Mouse (Mus musculus) heart, embryonic 13.5 days (tissue): Measurements from ENCODE around the gene Mapkbp1. TPM values are rescaled to one million over a fixed set of nuclear protein-coding genes. Genes with fewer than 3 reads are reported as not detected.

Experiments
- ATAC-seq: fragments of 200-750 bp; cut with Nextera tagmentation; 2 replicates; pipeline ENCODE4 v1.8.0; 2017; ENCODE audit warnings: moderate TSS enrichment; ENCODE audit not compliant: insufficient number of reproducible peaks, low FRiP score, low TSS enrichment; ENCODE audit errors: extremely low read depth
- H3K27ac ChIP-seq: fragments of 300-500 bp; sonication (generic); replicated peaks from 2 replicates; pipeline ENCODE4 v1.5.1; 2015; ENCODE audit warnings: moderate library complexity, mild to moderate bottlenecking, inconsistent platforms
- H3K27me3 ChIP-seq: fragments of 300-500 bp; sonication (generic); replicated peaks from 2 replicates; pipeline ENCODE4 v1.6.1; 2015; ENCODE audit warnings: mild to moderate bottlenecking, inconsistent platforms
- H3K36me3 ChIP-seq: fragments of 300-500 bp; sonication (generic); 2 replicates; pipeline ENCODE4 v1.6.1; 2015; ENCODE audit warnings: mild to moderate bottlenecking, inconsistent platforms
- H3K4me1 ChIP-seq: fragments of 300-500 bp; sonication (generic); 2 replicates; pipeline ENCODE4 v1.6.1; 2015; ENCODE audit warnings: inconsistent platforms
- H3K4me2 ChIP-seq: fragments of 300-500 bp; sonication (generic); 2 replicates; pipeline ENCODE4 v1.6.1; 2015; ENCODE audit warnings: inconsistent platforms, mild to moderate bottlenecking, moderate library complexity
- H3K4me3 ChIP-seq: fragments of 300-500 bp; sonication (generic); 2 replicates; pipeline ENCODE4 v1.5.1; 2015; ENCODE audit warnings: moderate library complexity, mild to moderate bottlenecking, inconsistent platforms
- H3K9ac ChIP-seq: fragments of 300-500 bp; sonication (generic); 2 replicates; pipeline ENCODE4 v1.6.1; 2015; ENCODE audit warnings: inconsistent platforms, mild to moderate bottlenecking, moderate library complexity
- H3K9me3 ChIP-seq: fragments of 300-500 bp; sonication (generic); 2 replicates; pipeline ENCODE4 v1.6.1; 2016; ENCODE audit warnings: inconsistent platforms
- WGBS: fragments of 180-500 bp; shearing (Covaris S2); methylation state at CpG from one replicate; pipeline ENCODE4 v1.1.7; 2015; ENCODE audit warnings: mixed read lengths; 5-methylcytosine and 5-hydroxymethylcytosine counted together
- polyA plus RNA-seq: library from polyadenylated mRNA; unstranded; fragments of >200 nt; fragmentation: Nextera tagmentation; extraction: Ambion mirVana; gene quantifications from 2 replicates; pipeline ENCODE4 v1.2.1, GENCODE M21; 2015

Mapkbp1 gene
- polyA plus RNA-seq, 1 experiment from 2014 or later: 1.8 TPM

DNA sequence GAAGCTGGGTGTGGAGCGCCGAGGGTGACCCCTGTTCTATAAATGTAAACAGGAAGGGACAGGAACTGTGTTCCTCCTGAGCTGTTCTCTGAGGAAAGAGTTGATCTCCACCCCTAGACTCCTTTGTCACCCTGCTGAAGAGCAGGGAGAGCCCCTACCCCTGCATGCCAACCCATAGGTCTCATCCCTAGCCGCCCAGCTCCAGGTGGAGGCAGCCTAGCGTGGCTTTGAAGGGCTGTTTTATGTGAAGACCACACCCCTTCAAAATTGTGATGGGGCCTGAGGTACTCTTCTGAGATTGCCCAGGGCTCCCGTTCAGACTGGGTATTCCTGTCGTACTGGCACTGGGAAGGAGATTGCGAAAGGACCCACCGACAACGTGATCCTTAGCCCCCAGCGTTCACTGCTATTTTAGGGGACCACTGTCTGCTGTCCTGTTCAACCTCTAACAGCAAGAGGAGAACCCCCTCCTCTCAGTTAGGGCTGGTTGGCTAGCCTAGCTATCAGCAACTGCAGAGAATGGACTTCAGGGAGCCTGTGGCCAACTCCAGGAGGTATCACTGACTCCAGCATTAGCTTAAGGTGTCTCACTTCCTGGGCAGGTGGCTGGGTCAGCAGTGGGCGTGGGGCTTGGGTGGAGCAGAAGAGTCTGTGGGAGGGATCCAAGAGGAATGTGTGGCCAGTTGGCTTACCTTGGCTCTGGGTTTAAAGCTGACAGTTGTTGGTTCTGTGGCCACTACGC lies 60.4 kb downstream of the Mapkbp1 start, which contains the start of gene Pla2g4b:
TSS of gene Pla2g4b (plus strand) at position 692 of the 742 bp plus-strand sequence.
- no peak within 1 kb of the TSS for H3K27ac ChIP-seq
- no peak within 1 kb of the TSS for H3K4me3 ChIP-seq
- ATAC-seq: no peak
- H3K9ac ChIP-seq: no peak within 1 kb of the TSS
- peaks cover 12% of the 10 kb centered on the region for H3K4me1 ChIP-seq
- no peak within 1 kb of the TSS for H3K4me2 ChIP-seq
- H3K27me3 ChIP-seq: no peaks in the 10 kb centered on the region
- peaks cover 80% of the 10 kb centered on the region for H3K36me3 ChIP-seq
- 85% methylated on average over 12 of the region's 12 CpGs for WGBS
- no peaks in the 10 kb centered on the region for H3K9me3 ChIP-seq

DNA sequence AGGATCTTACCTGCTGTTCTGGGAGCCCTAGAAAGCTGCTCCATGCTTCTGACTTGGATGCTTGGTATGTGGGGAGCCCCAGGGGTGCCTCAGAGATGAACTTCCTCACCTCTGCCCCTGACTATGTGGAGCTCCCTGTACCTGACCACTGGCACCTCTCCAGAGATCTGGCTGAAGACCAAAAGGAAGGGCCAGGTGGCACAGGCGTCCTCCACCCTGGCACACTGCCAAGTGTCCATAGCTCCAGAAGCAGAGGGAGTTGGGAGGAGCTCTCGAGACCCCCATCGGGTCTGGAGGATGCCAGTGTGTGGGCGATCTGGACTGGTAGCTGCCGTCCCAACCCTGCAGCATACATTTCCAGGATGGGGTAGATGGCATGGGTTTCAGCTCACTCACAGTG lies 61.2 kb downstream of the Mapkbp1 start:
- H3K36me3 ChIP-seq: peaks cover 88% of the 10 kb centered on the region
- H3K9ac ChIP-seq: no peak overlapping the region
- H3K4me2 ChIP-seq: no peak overlapping the region
- peaks cover 4% of the 10 kb centered on the region; the same call in 1 of the 2 replicates for H3K4me1 ChIP-seq
- ATAC-seq: no peak
- H3K4me3 ChIP-seq: no peak overlapping the region
- H3K27me3 ChIP-seq: no peaks in the 10 kb centered on the region
- no peak overlapping the region for H3K27ac ChIP-seq
- no peaks in the 10 kb centered on the region for H3K9me3 ChIP-seq
- 67% methylated on average over 5 of the region's 5 CpGs for WGBS

DNA sequence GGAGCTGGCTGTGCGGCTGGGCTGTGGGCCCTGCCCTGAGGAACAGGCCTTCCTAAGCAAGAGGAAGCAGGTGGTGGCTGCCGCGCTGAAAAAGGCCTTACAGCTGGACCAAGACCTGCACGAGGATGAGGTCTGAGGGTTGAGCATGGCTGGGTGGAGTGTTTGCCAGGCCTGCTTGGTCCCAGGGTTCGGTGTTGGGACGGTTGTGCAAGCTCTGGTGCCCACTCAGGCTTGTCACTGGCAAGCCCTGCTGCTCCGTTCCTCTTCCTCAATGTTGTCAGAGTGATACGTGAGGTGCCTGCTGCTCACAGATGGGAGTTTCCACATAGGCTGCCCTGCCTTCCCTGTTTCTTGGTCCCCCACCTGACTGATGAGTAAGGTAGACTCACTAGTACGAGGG lies 65.2 kb downstream of the Mapkbp1 start:
- 89% methylated on average over 9 of the region's 9 CpGs for WGBS
- Histone ChIP-seq H3K9me3 (no peaks in the 10 kb centered on the region), H3K9ac (no peak overlapping the region), H3K27me3 (no peaks in the 10 kb centered on the region), H3K36me3 (peaks cover 96% of the 10 kb centered on the region), H3K4me1 (0 out of 2 replicates have a peak, but pooled peaks cover 4% of the 10 kb centered on the region), H3K4me2 (no peak overlapping the region), H3K27ac (no peak overlapping the region), H3K4me3 (no peak overlapping the region)
- ATAC-seq: no peak

DNA sequence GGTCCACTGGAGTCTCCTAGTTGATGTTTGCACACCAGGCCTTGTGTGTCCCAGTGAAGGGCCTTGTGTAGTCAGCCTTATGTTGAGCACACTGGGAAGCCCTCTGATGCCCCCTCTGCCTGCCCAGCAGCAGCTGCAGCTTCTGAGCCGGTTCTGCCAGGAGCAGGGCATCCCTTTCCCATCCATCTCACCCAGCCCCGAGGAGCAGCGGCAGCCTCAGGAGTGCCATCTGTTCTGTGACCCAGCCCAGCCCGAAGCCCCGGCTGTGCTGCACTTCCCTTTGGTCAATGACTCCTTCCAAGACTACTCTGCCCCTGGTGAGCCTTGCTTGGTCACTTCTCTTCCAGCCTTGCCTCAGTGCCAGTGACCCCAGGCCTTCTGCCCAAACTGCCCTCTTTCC lies 68.5 kb downstream of the Mapkbp1 start:
- Histone ChIP-seq H3K27ac (no peak overlapping the region), H3K36me3 (peaks cover 68% of the 10 kb centered on the region), H3K4me2 (no peak overlapping the region), H3K9ac (no peak overlapping the region), H3K27me3 (no peaks in the 10 kb centered on the region; the same call in 1 of the 2 replicates), H3K4me1 (peaks cover 13% of the 10 kb centered on the region), H3K9me3 (no peaks in the 10 kb centered on the region), H3K4me3 (no peak overlapping the region)
- ATAC-seq: no peak
- 85% methylated on average over 5 of the region's 5 CpGs for WGBS

DNA sequence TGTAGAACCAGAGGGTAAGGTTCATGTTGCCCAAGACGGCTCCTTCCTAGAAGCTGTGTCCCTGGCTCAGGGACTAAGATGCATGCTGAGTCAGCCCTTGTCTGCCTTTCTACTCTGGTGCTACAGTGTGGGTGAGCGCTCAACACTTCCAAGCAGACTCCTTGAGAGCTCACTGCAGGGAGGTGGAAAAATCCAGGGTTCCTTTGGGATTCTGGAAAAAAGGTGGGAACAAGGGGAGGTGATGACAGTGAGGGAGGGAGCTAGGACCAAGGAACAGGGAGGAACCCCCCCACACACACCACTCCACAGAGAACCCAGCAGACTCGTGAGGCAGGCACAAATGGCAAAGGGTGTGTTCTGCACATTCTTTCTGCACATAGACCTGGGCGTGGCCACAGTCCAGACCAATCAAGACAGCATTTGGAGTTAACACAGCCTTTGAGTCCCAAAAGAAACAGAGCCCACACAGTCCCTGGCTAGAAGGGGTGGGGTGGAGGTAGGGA lies 71.7 kb downstream of the Mapkbp1 start:
- H3K27me3 ChIP-seq: peaks cover 13% of the 10 kb centered on the region; the same call in 1 of the 2 replicates
- peaks cover 13% of the 10 kb centered on the region for H3K4me1 ChIP-seq
- H3K4me2 ChIP-seq: no peak overlapping the region
- peaks cover 36% of the 10 kb centered on the region for H3K36me3 ChIP-seq
- 51% methylated on average over 4 of the region's 4 CpGs for WGBS
- H3K9me3 ChIP-seq: no peaks in the 10 kb centered on the region
- H3K4me3 ChIP-seq: no peak overlapping the region
- no peak overlapping the region for H3K27ac ChIP-seq
- no peak for ATAC-seq
- peak overlapping the region; percentile 40; the same call in 1 of the 2 replicates for H3K9ac ChIP-seq

DNA sequence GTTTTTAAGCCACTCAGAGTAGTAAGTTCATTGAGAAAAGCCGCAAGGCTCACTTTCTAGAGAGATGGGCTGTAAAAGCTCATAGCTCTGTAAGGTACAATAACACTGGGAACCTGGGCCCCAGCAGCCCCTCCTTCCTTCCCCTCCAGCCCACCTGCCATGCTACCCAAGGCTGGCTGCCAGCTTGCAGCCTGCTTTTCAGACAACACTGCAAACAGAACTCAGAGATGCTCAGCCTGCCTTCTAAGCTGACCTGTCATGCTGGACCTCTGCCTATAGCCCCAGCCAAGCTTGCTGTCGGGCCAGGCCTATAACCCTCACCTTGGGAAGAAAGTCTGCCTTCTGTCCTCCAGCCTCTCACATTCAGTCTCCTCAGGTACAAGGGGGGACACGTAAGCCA lies 72.2 kb downstream of the Mapkbp1 start:
- H3K27me3 ChIP-seq: peaks cover 19% of the 10 kb centered on the region; the same call in 1 of the 2 replicates
- H3K4me1 ChIP-seq: peaks cover 13% of the 10 kb centered on the region
- H3K27ac ChIP-seq: no peak overlapping the region
- 65% methylated on average over 3 of the region's 3 CpGs for WGBS
- H3K9ac ChIP-seq: no peak overlapping the region
- no peak overlapping the region for H3K4me3 ChIP-seq
- ATAC-seq: no peak
- peaks cover 31% of the 10 kb centered on the region for H3K36me3 ChIP-seq
- no peak overlapping the region for H3K4me2 ChIP-seq
- no peaks in the 10 kb centered on the region for H3K9me3 ChIP-seq

DNA sequence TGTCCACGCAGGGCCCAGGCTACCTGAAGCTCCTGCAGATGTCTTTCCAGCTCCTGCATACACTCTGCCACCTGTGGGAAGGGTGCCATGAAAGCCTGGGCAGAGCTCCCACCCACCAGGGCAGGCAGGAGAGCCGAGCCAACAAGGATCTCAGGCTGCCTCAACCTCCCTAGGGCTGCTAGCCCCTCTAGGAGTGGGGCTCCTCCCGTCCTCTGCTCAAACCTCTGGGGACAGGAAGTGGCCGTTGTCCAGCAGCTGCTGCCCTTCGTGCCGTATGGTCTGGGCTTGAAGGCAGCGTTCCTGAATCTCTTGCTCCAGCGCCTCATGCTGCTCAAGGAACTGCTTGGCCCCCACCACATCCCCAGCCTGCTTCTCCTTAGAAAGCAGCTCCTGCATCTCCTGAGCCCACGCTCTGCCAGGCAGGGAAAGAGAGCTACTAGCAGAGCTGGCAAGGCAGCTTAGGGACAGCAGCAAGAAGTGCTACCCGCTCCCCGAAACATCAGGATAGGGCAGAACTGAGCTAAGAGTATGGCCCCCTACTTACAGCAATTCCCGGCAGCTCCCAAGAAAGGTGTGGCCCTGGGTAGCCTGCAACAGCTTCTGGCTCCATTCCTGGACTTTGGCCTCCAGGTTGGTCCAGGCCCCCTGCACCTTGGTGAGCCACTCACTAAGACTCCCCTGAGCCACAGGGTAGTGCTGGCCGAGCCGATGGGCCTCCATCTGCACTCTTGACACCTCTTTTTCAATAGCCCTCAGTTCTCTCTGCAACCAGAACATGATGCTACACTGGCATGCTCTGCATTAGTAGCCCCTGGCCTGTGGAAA lies 74.2 kb downstream of the Mapkbp1 start:
- Histone ChIP-seq H3K9me3 (no peaks in the 10 kb centered on the region), H3K4me2 (no peak overlapping the region), H3K36me3 (peaks cover 11% of the 10 kb centered on the region), H3K9ac (no peak overlapping the region), H3K27ac (no peak overlapping the region), H3K4me1 (peaks cover 13% of the 10 kb centered on the region), H3K27me3 (peaks cover 23% of the 10 kb centered on the region), H3K4me3 (no peak overlapping the region)
- ATAC-seq: no peak
- WGBS: 57% methylated on average over 14 of the region's 14 CpGs

DNA sequence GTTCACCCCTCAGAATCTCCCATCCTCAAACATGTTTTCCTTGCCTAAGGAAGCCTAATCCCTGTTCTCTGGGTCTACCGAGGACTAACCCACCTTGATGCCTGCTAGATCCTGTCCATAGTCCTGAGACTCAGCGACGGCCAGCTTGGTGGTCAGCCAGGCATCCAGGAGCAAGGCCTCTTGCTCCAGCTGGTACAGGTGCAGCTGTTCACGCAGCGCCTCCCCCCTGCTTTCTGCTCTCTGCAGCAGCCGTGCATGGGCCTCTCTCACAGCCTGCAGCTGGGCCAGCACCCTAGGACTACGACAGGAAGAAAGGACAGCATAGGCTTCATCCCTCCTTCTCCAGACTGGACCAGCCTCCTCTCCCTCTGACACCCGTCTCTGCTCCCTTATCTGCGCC lies 75.7 kb downstream of the Mapkbp1 start:
- Histone ChIP-seq H3K9me3 (no peaks in the 10 kb centered on the region), H3K27ac (no peak overlapping the region), H3K36me3 (no peaks in the 10 kb centered on the region), H3K4me3 (no peak overlapping the region), H3K27me3 (peaks cover 23% of the 10 kb centered on the region), H3K9ac (no peak overlapping the region), H3K4me2 (no peak overlapping the region), H3K4me1 (peaks cover 13% of the 10 kb centered on the region)
- WGBS: 62% methylated on average over 9 of the region's 9 CpGs
- ATAC-seq: no peak

DNA sequence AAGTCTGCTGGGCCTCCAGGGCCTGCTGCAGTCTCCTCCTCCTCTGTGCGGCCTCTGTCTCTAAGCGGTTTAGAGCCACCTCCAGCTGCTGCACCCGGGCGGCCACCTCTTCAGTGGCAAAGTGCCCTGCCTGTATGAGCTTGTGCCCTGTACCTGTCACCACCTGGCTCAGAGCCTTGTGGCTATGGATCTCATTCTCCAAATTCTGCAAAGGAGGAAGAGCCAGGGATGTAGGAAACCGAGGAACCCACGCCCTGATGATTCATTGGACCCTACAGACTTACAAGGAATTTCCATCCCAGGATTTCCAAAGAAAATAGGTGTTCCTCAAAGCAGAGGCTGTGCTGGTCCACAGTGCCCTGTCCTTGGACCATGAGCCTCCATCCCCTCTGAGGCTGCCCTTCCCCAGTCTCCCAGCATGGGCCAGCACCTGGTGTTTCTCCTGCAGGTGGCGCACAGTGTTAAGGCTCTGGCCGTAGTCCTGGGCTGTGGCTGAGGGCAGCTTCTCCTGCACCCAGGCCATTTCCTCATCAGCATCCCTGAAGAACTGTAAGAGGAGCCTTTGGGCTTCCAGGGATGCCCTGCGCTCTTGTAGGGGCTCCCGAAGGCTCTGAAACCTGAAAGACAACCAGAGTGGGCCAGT lies 77.3 kb downstream of the Mapkbp1 start:
- Histone ChIP-seq H3K9me3 (no peaks in the 10 kb centered on the region), H3K9ac (no peak overlapping the region), H3K4me3 (no peak overlapping the region), H3K4me1 (peaks cover 6% of the 10 kb centered on the region), H3K4me2 (no peak overlapping the region), H3K27ac (no peak overlapping the region), H3K27me3 (peaks cover 23% of the 10 kb centered on the region), H3K36me3 (no peaks in the 10 kb centered on the region)
- WGBS: 51% methylated on average over 10 of the region's 10 CpGs
- no peak for ATAC-seq

DNA sequence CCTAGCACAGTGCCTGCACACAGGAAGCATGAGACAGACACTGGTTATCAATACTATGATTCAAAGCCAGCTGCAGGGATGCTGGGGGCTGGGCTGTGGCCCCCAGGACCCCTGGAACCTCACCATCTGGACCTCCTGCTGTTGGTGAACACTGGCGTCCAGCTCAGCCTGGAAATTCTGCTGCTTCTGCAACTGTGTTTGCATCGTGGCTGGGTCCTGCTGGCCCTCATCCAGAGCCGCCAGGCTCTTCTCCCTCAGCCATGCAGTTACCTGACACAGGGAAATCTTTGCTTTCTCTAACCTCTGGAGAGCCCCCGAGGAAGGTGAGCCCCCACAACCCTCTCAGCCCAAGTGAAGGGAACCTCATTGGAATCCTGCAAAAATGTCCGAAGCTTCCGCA lies 78.9 kb downstream of the Mapkbp1 start:
- 59% methylated on average over 6 of the region's 6 CpGs for WGBS
- Histone ChIP-seq H3K4me2 (no peak overlapping the region), H3K4me1 (peaks cover 21% of the 10 kb centered on the region), H3K36me3 (no peaks in the 10 kb centered on the region), H3K4me3 (no peak overlapping the region), H3K27me3 (peaks cover 21% of the 10 kb centered on the region), H3K9ac (peak overlapping the region; percentile 12; the same call in 1 of the 2 replicates), H3K27ac (no peak overlapping the region), H3K9me3 (no peaks in the 10 kb centered on the region)
- ATAC-seq: no peak
